Mouse (Mus musculus): ENCODE data around the gene Kars.

Kars gene

DNA sequence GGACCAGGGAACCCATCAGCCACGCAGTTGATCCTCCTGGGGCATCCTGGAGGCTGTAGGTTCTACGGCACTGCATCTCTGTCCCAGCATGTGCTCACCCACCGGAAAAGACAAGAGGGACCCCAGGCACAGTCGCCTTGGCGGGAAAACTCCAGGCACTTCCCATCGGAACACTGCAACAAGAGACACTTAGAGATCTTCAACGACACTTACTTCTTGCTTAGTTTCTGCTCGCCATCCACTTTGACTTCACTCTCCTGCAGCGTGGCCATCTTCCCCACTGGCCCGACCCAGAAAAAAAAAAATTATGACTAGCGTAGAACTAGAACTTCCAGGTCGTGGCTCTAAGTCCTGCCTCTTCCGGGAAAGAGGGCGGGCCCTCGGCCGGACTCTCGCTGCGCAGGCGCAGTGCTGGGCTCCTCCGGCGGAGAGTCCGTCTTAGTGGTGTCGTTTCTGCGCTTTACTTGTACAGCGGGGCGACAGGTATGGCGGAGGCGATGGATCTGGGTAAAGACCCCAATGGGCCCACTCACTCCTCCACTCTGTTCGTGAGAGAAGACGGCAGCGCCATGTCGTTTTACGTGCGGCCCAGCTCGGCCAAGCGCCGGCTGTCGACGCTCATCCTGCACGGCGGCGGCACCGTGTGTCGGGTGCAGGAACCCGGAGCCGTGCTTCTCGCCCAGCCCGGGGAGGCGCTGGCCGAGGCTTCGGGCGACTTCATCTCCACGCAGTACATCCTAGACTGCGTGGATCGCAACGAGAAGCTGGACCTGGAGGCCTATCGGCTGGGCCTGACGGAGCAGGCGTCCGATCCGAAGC, at the start of gene Kars, which contains the start of gene Terf2ip:
TSS of gene Kars (minus strand) at position 327 of the 819 bp plus-strand sequence.
TSS of gene Terf2ip (plus strand) at position 402 of the 819 bp plus-strand sequence.
- peak; percentile 92 to 97 for DNase-seq

DNA sequence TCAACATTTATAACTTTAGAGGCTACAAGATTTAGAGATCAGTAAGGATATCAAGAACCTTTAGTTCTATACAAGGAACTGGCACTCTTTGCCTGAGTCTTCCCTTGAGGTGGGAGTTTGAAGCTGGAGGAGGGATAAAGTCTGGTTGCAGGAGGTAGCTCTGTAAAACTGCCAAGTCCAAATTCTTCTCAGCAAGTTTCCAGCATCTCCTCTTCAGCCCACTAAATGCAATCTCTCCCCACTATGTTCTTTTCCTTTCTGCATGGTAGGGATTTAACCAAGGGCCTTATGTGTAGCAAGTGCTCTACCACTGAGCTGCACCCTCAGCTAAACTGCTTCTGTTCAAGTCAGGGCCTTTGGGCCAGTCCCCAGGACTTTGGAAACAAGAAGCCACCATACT, 43.3 kb upstream of the Kars start:
- no peak for DNase-seq

- DNase-seq = no peak
These were observed 40.4 kb upstream of the Kars start for GRCm38 (mm10) chr8:112051537-112051936.

- no peak for DNase-seq
These were observed 38.9 kb upstream of the Kars start for GRCm38 (mm10) chr8:112049984-112050383.

- DNase-seq = no peak
These were observed 37.2 kb upstream of the Kars start for GRCm38 (mm10) chr8:112048293-112048692.

GRCm38 (mm10) chr8:112045896-112046295, 34.8 kb upstream of the Kars start:
- DNase-seq = peak; percentile 74 to 85

- no peak for DNase-seq
These were observed 34.1 kb upstream of the Kars start for GRCm38 (mm10) chr8:112045182-112045581.

DNA sequence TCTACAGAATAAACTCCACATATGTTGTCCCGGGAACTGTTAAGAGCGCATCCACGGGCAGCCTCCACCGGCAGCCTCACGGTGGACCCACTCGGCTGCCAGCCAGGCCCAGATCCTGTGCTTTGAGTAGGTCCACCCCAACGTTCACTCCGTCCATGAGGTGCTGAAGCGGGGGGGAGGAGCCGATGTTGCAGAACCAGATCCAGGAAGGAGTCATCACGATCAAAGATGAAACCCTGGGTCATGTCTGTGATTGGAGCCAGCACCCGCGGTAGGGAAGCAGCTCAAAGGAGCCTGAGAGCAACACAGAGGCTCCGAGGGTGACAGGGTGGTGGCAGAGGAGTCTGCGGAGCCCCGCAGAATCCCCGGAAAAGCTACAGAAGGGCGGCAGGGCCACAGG, 26.4 kb upstream of the Kars start:
- DNase-seq = no peak

DNA sequence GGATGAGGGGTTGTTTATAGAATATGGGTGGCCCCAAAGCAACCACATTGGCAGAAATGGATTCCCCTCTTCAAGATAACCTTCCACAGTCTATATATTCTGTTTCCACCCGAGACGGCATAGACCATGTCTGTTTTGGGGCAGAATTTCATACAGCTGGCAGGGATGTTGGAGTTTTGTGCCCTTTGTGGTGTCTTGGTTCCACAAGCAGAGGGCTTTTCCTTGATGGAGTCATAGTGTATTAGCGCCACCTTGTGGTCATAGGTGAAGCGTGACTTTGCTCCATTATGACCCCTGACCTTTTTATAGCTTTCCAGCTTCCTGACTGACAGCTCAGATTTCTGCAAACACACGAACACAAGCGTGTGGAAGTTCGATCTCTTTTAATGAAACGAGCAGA, 23.5 kb upstream of the Kars start:
- DNase-seq = peak in 1 of 2 experiments; percentile 53

DNA sequence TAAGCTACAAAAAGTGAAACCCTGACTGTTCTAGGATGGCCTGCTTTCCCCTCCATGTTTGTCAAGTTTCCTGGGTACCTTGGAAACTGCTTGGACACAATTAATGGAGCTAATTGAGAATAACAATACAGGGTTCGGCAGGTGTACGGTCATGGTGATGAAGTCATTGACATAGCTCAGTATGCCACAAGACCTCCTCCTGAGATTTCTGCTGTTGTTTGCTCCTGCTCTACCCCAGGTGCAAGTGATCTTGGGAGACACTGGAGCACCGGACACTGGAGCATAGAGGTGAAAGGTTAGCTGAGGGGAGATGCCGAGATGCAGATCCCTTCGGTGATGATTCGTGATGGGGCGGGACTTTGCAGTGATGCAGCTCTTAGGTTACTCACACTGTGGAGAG, 21.9 kb upstream of the Kars start:
- DNase-seq = no peak

GRCm38 (mm10) chr8:112030663-112031062, 19.5 kb upstream of the Kars start:
- no peak for DNase-seq

- no peak for DNase-seq
These were observed 18.3 kb upstream of the Kars start for GRCm38 (mm10) chr8:112029455-112029854.

DNA sequence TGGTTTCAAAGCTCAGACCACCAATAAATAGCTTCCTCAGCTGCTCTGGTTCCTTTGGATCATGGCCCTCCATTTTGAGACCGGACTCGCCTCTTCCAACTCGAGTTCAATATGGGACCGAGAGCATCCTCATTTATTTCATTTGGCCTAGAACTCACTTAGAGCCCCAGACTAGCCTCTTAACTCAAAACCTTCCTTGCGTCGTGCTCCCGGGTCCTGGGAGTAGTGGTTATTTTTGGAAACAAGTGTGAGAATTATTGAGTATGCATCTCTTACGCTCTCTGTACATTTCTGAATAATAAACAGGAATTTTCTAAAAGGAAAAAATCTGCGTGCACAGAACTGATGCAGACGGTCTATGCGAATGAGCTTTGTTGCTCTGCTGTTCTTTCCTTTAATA, 3.8 kb upstream of the Kars start, which contains the start of gene Gm6793:
TSS of gene Gm6793 (minus strand) at position 101 of the 400 bp plus-strand sequence.
- no peak for DNase-seq

DNA sequence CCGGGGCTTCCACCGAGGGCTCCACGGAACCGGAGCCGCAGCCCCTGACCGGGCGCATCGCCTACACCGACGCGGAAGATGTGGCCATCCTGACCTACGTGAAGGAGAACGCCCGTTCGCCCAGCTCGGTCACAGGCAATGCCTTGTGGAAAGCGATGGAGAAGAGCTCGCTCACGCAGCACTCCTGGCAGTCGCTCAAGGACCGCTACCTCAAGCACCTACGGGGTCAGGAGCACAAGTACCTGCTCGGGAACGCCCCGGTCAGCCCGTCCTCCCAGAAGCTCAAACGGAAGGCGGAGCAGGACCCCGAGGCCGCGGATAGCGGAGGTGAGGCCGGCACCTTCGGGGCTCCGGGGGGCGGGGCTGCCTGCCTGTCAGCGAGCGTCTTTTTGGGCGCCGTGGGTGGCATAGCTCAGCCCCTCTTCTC, 706 bp upstream of the Kars start:
- peak; percentile 50 to 78 for DNase-seq

DNA sequence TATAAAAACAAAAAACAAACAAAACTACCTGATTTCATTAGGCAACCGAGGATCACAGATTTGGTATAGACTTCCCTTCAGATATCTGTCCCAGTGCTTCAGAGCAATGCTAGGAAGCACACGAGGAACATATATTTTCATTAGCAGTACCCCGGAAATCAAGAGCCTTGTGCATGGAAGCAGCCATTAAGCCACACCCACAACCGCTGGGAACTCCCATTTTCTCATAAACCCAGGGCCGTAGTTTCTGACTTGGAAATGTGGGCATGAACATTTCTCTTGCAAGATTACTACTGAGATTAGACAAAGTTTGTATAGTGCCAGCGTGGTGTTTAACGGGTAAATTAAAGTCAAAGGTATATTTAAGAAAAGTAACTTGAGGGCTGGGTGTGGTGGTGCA, 1.6 kb downstream of the Kars start:
- DNase-seq = no peak

DNA sequence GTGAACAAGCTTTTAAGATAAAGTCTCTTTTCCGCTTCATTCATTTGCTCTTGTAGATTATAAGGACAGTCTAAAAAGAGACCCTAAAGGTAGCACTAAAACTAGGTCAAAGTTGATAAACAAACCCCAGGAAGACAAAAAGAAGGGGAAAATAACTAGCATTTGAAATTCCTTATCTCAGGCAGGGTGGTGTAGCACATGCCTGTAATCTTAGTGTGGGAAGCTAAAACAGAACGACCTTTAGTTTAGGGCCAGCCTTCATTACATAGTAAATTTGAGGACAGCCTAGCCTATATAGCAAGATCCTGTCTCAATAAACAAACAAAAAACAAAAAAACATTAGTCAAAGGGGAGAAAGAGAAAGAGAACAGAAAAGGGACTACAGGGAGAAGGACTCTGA, 3.5 kb downstream of the Kars start:
- no peak for DNase-seq

- DNase-seq = no peak
These were observed 5.5 kb downstream of the Kars start for GRCm38 (mm10) chr8:112005601-112006000.

DNA sequence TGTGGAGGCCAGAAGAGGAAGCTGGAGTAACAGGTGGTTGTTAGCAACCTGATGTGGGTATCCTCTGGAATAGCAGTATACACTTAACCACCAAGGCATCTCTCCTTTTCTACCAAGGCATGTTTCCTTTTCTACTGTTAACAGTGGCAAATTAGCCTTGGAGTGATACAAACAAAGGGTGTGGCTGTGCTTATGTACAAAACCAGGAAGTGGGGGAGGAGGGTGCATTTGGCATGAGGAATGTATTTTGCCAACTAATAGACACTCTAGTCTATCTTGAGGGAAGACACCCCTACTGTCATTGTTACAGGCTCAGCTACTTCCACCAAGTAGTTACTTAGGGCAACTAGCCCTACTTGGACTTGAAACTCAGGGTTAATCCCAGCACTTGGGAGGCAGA, 6.4 kb downstream of the Kars start:
- DNase-seq = no peak

DNA sequence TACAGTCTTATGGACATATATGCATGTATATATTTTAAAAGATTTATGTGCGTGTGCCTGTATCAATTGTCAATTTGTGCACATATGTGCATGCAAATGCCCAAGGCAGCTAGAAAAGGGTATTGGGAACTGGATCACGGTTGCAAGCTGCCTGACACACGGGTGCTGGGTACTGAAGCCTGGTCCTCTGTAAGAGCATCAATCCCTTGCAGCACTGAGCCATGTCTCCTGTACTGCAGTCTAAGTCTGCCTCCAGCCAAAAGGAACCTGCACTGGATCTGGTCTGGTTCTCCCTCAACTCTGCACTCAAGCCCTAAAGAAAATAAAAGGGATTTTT, 18.5 kb downstream of the Kars start:
- no peak for DNase-seq

DNA sequence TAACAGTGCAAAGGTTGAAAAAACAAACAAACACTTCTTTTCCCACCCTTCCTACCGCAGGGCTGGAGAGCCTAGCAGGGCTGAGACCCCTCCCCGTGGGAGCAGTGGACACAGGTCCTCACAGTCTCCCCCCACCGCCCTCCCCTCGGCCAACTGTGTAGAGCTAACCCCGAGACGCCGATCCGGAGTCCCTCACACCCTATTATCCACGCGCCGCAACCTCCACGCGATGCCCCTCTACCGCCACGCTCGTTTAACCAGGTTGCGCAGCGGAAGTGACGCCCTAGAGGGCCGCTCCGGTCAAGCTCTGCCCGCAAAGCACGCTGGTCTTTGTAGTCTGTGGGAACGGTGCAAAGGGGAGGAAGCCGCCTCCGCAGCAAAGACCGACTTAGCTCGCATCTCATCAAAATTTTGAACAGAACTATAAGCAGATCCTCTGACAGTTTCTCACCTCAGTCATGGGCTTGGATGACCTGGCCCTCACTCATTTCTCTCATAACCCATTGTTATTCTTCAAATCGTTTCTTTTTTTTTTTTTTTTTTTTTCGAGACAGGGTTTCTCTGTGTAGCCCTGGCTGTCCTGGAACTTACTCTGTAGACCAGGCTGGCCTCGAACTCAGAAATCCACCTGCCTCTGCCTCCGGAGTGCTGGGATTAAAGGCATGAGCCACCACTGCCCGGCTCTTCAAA, 19.0 kb downstream of the Kars start, which contains the start of gene Adat1:
TSS of gene Adat1 (minus strand) at position 290 of the 690 bp plus-strand sequence.
- peak; percentile 91 to 94 for DNase-seq

DNA sequence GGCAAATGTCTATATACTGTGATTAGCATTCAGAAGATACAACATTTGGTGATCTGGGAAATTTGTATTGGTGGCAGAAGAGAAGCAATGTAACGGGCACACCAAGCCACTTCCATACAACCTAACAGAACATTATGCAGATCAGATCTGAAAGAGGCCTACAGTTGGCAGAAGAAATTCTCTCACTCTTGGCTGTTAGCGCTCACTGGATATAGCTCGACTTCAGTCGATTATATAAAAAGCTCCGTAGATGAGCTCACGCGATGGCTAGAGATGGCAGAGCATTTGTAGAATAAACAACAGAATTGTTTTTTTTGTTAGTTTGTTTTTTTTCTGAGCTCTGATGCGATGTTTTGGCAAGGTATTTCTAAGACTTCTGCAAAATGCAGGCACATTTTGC, 19.8 kb downstream of the Kars start:
- no peak for DNase-seq

DNA sequence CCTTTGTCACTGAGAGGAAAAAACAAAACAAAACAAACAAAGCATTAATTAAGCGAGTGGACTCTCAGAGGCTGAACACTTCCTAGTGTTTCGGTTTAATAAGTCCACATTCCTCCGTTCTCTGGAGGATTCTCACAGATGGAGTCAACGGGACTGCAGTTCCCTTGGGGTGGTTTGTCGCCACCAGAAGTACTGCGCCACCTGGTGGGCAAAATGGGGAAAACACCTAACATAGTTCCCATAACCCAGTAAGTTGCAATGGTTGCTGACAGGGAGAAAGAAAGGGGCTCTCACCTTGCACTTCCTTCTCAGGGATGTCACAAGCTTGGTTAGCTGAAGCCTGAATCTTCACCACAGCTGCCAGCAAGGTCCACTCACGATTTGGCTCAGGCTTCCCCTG, 21.2 kb downstream of the Kars start:
- DNase-seq = peak; percentile 81 to 90

DNA sequence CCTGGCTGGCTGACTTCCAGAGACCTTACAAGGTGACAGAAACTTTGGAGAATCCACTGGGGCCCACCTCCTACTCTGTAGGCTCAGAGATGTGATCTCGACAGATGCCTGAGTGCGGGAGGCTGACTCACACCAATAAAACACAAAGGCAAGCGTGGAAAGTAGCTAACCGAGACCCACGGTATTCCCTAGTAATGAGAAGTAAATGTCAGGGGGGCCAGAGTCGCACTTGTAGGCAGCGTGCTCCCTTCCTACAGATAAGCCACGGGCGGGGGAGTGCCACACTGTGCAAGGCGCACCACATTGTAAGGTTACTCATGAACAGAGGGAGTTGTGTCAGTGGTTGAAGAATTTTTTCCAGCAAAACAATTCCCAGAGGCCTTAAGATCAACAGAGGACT, 26.6 kb downstream of the Kars start:
- no peak for DNase-seq

GRCm38 (mm10) chr8:111982116-111982515, 29.0 kb downstream of the Kars start:
- no peak for DNase-seq
